Mouse (Mus musculus): ENCODE data around the gene Snx29. TPM values are rescaled to one million over a fixed set of nuclear protein-coding genes. Genes with fewer than 3 reads are reported as not detected.

Snx29 gene
- polyA plus RNA-seq, 1 experiment from 2014 or later = 13.0 TPM

- peaks cover 27% of the 10 kb centered on the region for H3K36me3 ChIP-seq (ENCODE audit: poor library complexity, severe bottlenecking)
- H3K9ac ChIP-seq = no peak overlapping the region
- no peaks in the 10 kb centered on the region for H3K4me1 ChIP-seq
- H3K4me3 ChIP-seq = no peak overlapping the region
- 0 out of 2 replicates have a peak, but pooled peaks cover 9% of the 10 kb centered on the region for H3K9me3 ChIP-seq (replicated peaks)
- no peak overlapping the region for H3K27ac ChIP-seq
- 64% methylated on average over 2 of the region's 2 CpGs for WGBS
- H3K27me3 ChIP-seq = no peaks in the 10 kb centered on the region
- no peak overlapping the region for H3K4me2 ChIP-seq
- ATAC-seq = no peak
Observed at GRCm38 (mm10) chr16:11457609-11458350, 135.1 kb downstream of the Snx29 start.

GRCm38 (mm10) chr16:11460210-11460609 lies 137.5 kb downstream of the Snx29 start:
- H3K4me1 ChIP-seq = no peaks in the 10 kb centered on the region
- H3K27me3 ChIP-seq = no peaks in the 10 kb centered on the region
- H3K9ac ChIP-seq = no peak overlapping the region
- 100% methylated on average over 1 of the region's 1 CpGs for WGBS
- ATAC-seq = no peak
- no peaks in the 10 kb centered on the region for H3K9me3 ChIP-seq (replicated peaks)
- no peak overlapping the region for H3K27ac ChIP-seq
- H3K4me2 ChIP-seq = no peak overlapping the region
- H3K36me3 ChIP-seq (ENCODE audit: poor library complexity, severe bottlenecking) = peaks cover 12% of the 10 kb centered on the region; the same call in 1 of the 2 replicates
- no peak overlapping the region for H3K4me3 ChIP-seq

GRCm38 (mm10) chr16:11461612-11462011 lies 138.9 kb downstream of the Snx29 start:
- no peak for ATAC-seq
- Histone ChIP-seq H3K36me3 (ENCODE audit: poor library complexity, severe bottlenecking) (peaks cover 7% of the 10 kb centered on the region; the same call in 1 of the 2 replicates), H3K4me3 (no peak overlapping the region), H3K4me1 (no peaks in the 10 kb centered on the region), H3K9ac (no peak overlapping the region), H3K9me3 (replicated peaks) (no peaks in the 10 kb centered on the region), H3K27me3 (no peaks in the 10 kb centered on the region), H3K27ac (no peak overlapping the region), H3K4me2 (no peak overlapping the region)
- 84% methylated on average over 7 of the region's 7 CpGs for WGBS

- peaks cover 1% of the 10 kb centered on the region; the same call in 1 of the 2 replicates for H3K4me1 ChIP-seq
- H3K27me3 ChIP-seq = no peaks in the 10 kb centered on the region
- H3K4me2 ChIP-seq = no peak overlapping the region
- no peaks in the 10 kb centered on the region for H3K9me3 ChIP-seq (replicated peaks)
- 63% methylated on average over 15 of the region's 15 CpGs for WGBS
- H3K27ac ChIP-seq = no peak overlapping the region
- peak; percentile 76; the same call in 1 of the 2 replicates for ATAC-seq
- H3K9ac ChIP-seq = no peak overlapping the region
- no peaks in the 10 kb centered on the region for H3K36me3 ChIP-seq (ENCODE audit: poor library complexity, severe bottlenecking)
- no peak overlapping the region for H3K4me3 ChIP-seq
Observed at GRCm38 (mm10) chr16:11468533-11469179, 145.9 kb downstream of the Snx29 start.

- WGBS = 91% methylated on average over 3 of the region's 3 CpGs
- Histone ChIP-seq H3K27ac (no peak overlapping the region), H3K4me1 (peaks cover 7% of the 10 kb centered on the region; the same call in 1 of the 2 replicates), H3K4me3 (no peak overlapping the region), H3K9ac (no peak overlapping the region), H3K4me2 (no peak overlapping the region), H3K27me3 (no peaks in the 10 kb centered on the region), H3K9me3 (replicated peaks) (no peaks in the 10 kb centered on the region), H3K36me3 (ENCODE audit: poor library complexity, severe bottlenecking) (no peaks in the 10 kb centered on the region)
- no peak for ATAC-seq
Observed at GRCm38 (mm10) chr16:11469491-11469890, 146.8 kb downstream of the Snx29 start.

- peaks cover 7% of the 10 kb centered on the region; the same call in 1 of the 2 replicates for H3K4me1 ChIP-seq
- no peaks in the 10 kb centered on the region for H3K36me3 ChIP-seq (ENCODE audit: poor library complexity, severe bottlenecking)
- 72% methylated on average over 2 of the region's 2 CpGs for WGBS
- no peak overlapping the region for H3K4me2 ChIP-seq
- H3K9me3 ChIP-seq (replicated peaks) = no peaks in the 10 kb centered on the region
- no peak overlapping the region for H3K27ac ChIP-seq
- no peaks in the 10 kb centered on the region for H3K27me3 ChIP-seq
- no peak for ATAC-seq
- H3K4me3 ChIP-seq = no peak overlapping the region
- H3K9ac ChIP-seq = no peak overlapping the region
Observed at GRCm38 (mm10) chr16:11471246-11471645, 148.5 kb downstream of the Snx29 start.

- peaks cover 7% of the 10 kb centered on the region; the same call in 1 of the 2 replicates for H3K4me1 ChIP-seq
- WGBS = 76% methylated on average over 4 of the region's 4 CpGs
- H3K4me2 ChIP-seq = no peak overlapping the region
- ATAC-seq = no peak
- H3K27ac ChIP-seq = no peak overlapping the region
- H3K9me3 ChIP-seq (replicated peaks) = no peaks in the 10 kb centered on the region
- no peak overlapping the region for H3K4me3 ChIP-seq
- H3K9ac ChIP-seq = no peak overlapping the region
- H3K36me3 ChIP-seq (ENCODE audit: poor library complexity, severe bottlenecking) = no peaks in the 10 kb centered on the region
- H3K27me3 ChIP-seq = no peaks in the 10 kb centered on the region
Observed at GRCm38 (mm10) chr16:11472852-11473251, 150.1 kb downstream of the Snx29 start.

GRCm38 (mm10) chr16:11473474-11473873 lies 150.8 kb downstream of the Snx29 start:
- no peak for ATAC-seq
- Histone ChIP-seq H3K9me3 (replicated peaks) (no peaks in the 10 kb centered on the region), H3K9ac (no peak overlapping the region), H3K27ac (no peak overlapping the region), H3K36me3 (ENCODE audit: poor library complexity, severe bottlenecking) (no peaks in the 10 kb centered on the region), H3K27me3 (no peaks in the 10 kb centered on the region), H3K4me3 (no peak overlapping the region), H3K4me1 (peaks cover 7% of the 10 kb centered on the region; the same call in 1 of the 2 replicates), H3K4me2 (no peak overlapping the region)
- WGBS = 92% methylated on average over 3 of the region's 3 CpGs

- ATAC-seq = no peak
- peaks cover 7% of the 10 kb centered on the region; the same call in 1 of the 2 replicates for H3K4me1 ChIP-seq
- H3K27me3 ChIP-seq = no peaks in the 10 kb centered on the region
- H3K36me3 ChIP-seq (ENCODE audit: poor library complexity, severe bottlenecking) = no peaks in the 10 kb centered on the region
- H3K4me3 ChIP-seq = no peak overlapping the region
- no peak overlapping the region for H3K9ac ChIP-seq
- no peak overlapping the region for H3K27ac ChIP-seq
- no peak overlapping the region for H3K4me2 ChIP-seq
- WGBS = 83% methylated on average over 6 of the region's 6 CpGs
- H3K9me3 ChIP-seq (replicated peaks) = no peaks in the 10 kb centered on the region
Observed at GRCm38 (mm10) chr16:11473893-11474505, 151.3 kb downstream of the Snx29 start.

- Histone ChIP-seq H3K27me3 (no peaks in the 10 kb centered on the region), H3K4me1 (peaks cover 7% of the 10 kb centered on the region; the same call in 1 of the 2 replicates), H3K9me3 (replicated peaks) (no peaks in the 10 kb centered on the region), H3K9ac (no peak overlapping the region), H3K4me2 (no peak overlapping the region), H3K36me3 (ENCODE audit: poor library complexity, severe bottlenecking) (no peaks in the 10 kb centered on the region), H3K27ac (no peak overlapping the region), H3K4me3 (no peak overlapping the region)
- WGBS = 80% methylated on average over 10 of the region's 10 CpGs
- ATAC-seq = no peak
Observed at GRCm38 (mm10) chr16:11475137-11475943, 152.6 kb downstream of the Snx29 start.

GRCm38 (mm10) chr16:11476314-11476713 lies 153.6 kb downstream of the Snx29 start:
- H3K9ac ChIP-seq = no peak overlapping the region
- H3K36me3 ChIP-seq (ENCODE audit: poor library complexity, severe bottlenecking) = no peaks in the 10 kb centered on the region
- 92% methylated on average over 1 of the region's 1 CpGs for WGBS
- H3K4me3 ChIP-seq = no peak overlapping the region
- ATAC-seq = no peak
- no peaks in the 10 kb centered on the region for H3K9me3 ChIP-seq (replicated peaks)
- H3K4me2 ChIP-seq = no peak overlapping the region
- H3K27ac ChIP-seq = no peak overlapping the region
- H3K4me1 ChIP-seq = peaks cover 7% of the 10 kb centered on the region; the same call in 1 of the 2 replicates
- no peaks in the 10 kb centered on the region for H3K27me3 ChIP-seq

Data from forebrain, embryonic 13.5 days (tissue).